Mouse (Mus musculus): ENCODE results near the gene Tmem184a.

Gene Tmem184a

DNA sequence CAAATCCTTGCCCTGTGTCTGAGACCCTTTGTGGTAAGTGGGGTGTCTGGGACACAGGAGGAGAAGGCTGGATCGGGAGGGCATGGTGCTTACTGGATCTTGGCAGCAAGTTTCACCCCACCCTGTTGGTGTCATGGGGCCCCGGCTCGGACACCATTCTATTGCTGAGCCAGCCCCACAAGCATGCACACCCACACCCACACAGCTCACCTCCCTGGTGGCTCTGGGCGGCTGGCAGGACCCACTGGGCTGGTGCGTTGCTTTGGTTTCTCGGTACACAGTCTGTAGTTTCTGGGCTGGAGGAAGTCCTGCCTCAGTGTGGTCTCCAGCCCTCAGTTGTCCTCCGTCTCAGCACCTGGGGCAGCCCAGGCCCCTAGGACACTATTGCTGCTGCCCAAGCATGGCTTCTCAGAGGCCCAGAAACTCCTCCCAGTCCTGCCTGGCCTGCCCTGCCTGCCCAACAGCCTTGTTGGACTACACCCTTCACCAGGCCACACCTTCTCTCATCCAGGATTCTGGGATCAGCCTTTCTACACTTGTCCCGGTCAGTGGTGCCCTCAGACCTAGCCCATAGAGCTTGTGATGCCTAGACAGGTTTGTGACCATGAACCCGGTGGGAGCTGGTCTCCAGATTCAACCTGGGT, at the start of gene Tmem184a:
Tmem184a (minus strand) TSS at position 380 of the 644 bp plus-strand sequence.
- DNase-seq (ENCODE audit: low spot score in 2 of 2): no peak

DNA sequence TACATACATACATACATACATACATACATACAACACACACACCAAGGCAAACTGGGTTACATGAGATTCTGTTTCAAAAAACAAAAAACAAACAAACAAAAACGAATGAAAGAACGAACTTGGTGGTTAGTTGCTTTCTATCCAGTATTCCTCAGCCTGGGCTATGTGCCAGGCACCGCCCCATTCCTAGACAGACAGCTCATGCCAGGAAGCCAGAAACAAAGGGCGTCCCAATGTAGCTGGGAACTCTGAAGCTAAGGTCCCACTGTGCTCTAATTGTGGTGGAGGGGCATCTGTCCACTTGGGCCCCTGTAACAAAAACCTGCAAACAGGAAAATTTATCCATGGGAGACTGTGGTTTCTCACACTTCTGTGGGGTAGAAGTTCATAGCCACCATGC, 43.0 kb upstream of the Tmem184a start:
- DNase-seq (ENCODE audit: low spot score in 2 of 2): no peak

DNA sequence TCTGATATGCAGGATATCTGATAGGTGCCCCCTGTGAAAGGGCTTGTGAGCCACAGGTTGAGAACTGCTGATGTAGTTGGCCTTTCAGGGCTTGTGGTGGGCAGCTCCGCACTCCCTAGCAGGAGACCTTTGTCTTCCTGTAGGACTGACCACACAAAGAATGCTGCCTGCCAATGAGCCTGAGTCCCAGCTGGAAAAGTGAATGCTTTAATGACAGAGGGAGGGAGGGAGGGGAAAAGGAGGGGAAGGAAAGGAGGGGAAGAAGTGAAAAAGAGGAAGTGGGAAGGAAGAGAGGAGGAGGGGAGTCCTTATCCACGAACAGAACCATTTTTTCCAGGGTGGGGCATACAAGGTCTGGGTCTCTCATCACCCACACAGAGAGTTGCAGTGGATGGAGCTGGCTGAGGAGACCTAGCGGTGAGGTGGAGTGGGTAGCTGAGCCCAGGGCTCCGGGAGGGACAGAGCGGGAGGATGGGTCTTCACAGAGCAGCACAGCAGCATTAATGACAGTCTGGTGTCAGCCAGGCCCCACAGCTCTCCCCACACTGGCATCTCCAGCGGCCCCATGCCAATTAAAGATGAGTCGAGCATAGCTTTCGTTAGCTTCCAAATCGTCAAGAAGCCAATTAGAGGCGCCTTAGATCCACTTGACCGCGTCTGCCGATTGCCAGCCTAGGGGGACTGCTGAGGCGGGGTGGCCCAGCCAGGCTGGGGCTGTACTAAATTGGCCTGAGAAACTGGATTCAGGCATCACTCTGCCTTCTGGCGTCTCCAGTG, 40.8 kb upstream of the Tmem184a start:
- no peak for DNase-seq (ENCODE audit: low spot score in 2 of 2)

DNA sequence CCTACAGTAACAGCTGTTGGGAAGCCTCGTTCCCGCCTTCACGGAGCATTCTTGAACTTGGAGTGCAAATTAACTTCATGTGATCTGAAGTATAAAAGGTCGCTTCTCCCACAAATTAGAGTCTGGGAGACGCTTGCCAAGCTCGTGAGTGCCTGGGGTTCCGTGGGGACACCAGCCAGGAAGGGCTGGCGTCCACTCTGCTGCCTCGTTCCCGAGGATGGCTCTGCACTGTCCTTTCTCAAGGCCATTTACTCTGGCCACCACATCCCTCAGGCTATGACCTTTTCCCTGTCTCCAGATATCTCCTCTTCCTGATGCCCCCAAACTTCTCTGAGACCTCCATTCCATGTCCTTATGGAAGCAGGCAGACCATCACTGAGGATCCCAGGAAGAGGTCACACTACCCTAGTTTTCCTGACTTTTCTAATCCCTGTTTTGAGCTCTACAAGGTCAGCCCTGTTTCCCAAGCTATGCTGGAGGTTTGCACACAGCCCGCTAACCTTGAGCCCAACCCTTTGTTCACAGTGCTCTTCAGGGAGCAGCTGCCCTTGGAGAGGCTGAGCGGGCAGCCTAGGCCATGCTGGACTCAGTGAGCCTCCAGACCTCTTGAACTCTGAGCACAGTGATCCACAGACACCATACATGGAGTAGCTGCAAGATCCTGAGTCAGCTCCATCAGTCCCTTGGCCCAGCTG, 30.1 kb upstream of the Tmem184a start:
- DNase-seq (ENCODE audit: low spot score in 2 of 2): no peak

DNA sequence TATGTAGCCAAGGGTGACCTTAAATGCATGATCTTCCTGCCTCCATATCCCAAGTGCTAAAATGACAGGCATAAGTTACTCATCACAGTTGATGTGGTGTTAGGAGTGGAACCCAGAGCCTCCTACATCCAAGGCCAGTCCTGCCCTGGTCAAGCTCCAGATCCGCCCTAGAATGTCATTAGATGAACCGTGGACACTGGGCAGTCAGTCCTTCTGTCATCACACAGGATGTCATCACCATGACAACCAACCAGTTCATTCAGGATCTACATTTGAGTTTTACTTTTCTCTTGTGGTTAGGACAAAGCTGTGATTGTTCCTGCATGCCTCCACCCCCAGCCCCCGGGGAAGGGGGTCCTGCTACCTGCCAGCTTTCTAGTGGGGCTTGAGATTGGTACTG, 19.4 kb upstream of the Tmem184a start:
- DNase-seq (ENCODE audit: low spot score in 2 of 2): no peak

DNA sequence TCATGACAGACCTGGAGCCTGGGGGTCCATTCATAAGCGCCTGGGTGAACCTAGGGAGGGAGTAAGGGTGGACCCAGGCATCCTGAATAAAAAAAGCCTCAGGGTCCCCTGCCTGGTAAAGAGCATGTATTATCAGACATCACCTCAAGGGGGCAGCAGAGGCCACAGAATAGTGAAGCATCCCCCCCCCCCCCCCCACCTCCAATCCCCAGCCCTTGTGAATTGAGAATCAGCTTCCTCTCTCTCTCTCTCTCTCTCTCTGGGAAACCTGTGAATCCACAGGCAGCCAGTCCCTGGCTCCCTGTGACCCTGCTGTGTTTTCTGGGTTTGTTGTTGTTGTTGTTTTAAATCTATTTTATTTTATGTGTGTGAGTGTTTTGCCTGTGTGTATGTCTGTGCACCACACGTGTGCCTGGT, 18.8 kb upstream of the Tmem184a start:
- peak in 1 of 2 experiments; percentile 38 for DNase-seq (ENCODE audit: low spot score in 2 of 2)

DNA sequence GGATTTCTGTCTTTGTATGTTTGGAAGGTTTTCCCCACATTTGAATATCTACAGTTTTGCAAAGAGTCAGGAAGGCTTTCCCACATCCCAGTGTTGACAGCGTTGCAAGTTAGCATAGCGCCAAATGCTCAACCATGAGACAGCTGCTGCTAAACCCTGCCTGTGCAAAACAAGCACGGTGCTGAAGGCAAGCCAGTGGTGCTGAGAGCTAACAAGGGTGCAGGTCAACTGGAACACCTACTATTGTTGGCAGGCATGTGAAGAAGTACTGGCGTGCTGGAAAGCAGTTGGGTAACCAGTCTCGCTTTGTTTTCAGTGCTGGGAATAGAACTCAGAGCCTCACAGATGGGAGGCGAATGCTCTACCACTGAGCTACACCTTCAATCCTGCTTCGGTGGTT, 16.0 kb upstream of the Tmem184a start:
- no peak for DNase-seq (ENCODE audit: low spot score in 2 of 2)

DNA sequence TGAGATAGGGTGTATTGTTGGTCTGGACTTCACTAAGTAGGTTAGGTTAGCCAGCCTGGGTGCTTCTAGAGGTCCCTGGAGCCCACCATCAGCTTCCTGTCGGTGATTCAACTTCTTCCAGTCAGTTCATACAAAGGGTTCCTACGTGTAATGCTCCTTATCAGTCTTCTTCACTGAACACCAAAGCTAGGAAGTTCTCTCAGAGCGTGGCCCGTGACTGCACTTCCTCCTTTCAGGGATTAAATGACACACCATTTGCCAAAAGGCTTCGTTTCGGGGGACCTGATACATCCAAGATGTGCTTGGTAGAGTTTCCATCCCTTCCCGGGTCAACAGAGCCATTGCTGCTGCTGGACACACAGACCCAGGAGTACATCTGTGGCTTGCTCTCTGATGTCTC, 12.4 kb upstream of the Tmem184a start:
- DNase-seq (ENCODE audit: low spot score in 2 of 2): no peak

DNA sequence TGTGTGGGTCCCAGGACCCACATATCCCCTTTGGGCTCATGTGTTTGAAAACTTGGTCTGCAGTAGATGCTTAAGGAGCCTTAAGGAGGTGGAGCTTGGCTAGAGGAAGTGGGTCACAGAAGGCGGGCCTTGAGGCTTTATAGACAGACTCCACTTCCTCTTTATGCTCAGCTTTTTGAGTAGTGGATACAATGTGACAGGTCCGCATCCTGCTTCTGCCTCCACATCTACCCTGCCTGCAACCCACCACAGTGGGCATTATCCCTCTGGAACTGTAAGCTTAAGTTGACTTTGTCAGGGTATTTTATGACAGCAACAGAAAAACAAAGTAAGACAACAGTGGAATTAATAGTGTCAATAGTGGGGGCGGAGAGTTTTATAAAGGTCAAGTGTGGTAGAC, 11.0 kb upstream of the Tmem184a start:
- no peak for DNase-seq (ENCODE audit: low spot score in 2 of 2)

DNA sequence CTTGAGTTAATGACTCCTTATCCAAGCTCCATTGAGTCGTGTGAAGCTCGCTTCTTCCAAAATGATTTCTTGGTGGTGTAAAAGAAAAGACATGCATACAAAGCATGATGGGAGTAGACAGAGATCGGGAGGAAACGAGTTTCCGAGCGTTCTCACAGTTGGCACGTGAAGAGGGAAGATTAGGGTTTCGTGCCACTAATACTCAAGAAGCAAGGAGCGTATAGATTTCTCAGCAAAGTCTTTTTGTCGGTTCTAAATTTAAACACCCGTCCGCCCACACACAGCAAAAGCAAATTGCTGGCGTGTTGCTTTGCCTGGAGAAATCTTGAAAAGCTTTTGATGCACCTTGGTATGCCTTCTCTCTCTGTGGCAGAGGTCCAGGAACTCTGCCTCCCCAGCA, 9.7 kb upstream of the Tmem184a start:
- no peak for DNase-seq (ENCODE audit: low spot score in 2 of 2)

DNA sequence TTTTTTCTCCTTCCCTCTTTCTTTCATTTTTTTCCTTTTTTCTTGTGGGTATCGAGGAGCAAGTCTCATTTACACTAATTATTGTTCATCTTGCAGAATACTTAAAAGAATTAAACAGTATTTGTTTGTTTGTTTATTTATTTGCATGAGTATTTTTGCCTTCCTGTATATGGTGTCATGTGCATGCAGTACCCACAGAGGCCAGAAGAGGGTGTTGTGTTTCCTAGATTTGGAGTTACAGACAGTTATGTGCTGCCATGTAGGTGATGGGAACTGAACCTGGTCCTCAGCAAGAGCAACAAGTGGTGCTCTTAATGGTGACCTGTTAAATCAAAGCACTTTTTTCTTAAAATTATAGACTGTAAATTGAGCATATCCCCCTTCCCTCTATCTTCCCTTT, 7.9 kb upstream of the Tmem184a start:
- no peak for DNase-seq (ENCODE audit: low spot score in 2 of 2)

DNA sequence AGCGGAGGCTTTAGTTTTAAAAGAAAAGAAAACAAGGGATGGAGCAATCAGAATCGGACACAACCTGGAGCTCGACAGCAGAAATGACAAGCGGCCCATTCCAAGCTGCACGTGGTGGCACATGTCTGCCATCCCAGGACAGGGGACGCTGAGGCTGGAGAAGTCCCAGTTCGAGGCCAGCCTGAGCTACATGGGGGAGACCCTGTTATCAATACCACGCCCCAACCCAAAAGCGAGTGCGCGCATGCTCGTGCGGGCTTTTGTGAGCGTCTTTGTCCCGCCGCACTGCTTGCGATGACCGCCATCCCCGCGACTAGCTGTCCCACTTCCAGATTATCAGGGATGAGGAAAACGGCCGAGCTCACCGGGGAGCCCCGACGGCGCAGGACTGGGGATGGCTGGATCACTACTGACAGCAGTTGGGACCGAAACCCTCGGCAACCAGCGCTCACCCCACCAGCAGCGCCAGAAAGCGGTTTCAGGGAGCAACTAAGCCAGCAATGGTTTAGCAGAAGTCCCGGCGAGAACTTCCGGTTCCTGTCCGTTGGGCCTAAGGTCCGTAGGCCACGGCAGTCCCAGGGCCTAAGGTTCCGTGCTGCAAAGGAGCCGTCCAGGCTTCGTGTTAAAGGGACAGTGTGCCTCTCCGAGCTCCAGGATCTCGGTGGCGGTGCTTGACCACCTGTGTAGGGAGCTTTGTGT, 6.8 kb upstream of the Tmem184a start, which contains the start of the genes Gm26938 and Psmg3:
Gm26938 (minus strand) TSS at position 51 of the 699 bp plus-strand sequence.
Psmg3 (minus strand) TSS at position 529 of the 699 bp plus-strand sequence.
- DNase-seq (ENCODE audit: low spot score in 2 of 2): peak; percentile 89 to 91

DNA sequence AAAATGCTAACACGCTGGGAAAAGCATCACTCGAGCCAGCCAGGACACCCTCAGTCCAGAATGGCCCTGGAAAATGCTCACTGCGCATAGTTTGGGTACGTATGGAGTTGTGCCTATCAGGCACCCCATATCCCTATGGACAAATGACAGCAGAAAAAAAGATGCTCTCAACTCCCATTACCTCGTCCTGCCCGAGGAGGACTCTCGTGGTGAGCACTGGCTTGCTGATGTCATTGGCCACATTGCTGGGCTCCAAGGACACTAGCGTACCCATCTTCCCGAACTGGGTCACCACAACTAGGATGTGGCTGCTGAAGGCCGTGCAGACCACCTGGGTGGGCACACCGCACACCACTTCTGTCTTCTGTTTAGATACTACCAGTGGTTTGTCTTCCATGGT, 6.2 kb upstream of the Tmem184a start:
- DNase-seq (ENCODE audit: low spot score in 2 of 2): no peak

DNA sequence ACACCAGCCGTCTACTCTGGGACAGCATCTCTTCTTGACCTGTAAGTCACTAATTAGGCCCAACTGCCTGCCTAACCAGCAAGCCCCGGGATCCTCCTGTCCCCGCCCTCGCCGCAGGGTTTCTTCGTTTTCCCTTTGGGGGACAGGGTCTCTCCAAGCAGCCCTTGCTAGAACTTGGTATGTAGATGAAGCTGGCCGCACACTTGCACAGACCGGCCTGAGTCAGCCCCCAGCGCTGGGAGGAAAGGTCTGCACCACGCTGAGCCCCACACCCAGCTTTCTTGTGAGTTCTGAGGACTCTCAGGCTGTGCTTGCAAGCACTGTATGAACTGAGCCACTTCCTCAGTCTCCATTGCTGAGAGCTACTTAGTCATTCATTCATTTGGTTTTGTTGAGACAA, 4.8 kb upstream of the Tmem184a start:
- DNase-seq (ENCODE audit: low spot score in 2 of 2): no peak

DNA sequence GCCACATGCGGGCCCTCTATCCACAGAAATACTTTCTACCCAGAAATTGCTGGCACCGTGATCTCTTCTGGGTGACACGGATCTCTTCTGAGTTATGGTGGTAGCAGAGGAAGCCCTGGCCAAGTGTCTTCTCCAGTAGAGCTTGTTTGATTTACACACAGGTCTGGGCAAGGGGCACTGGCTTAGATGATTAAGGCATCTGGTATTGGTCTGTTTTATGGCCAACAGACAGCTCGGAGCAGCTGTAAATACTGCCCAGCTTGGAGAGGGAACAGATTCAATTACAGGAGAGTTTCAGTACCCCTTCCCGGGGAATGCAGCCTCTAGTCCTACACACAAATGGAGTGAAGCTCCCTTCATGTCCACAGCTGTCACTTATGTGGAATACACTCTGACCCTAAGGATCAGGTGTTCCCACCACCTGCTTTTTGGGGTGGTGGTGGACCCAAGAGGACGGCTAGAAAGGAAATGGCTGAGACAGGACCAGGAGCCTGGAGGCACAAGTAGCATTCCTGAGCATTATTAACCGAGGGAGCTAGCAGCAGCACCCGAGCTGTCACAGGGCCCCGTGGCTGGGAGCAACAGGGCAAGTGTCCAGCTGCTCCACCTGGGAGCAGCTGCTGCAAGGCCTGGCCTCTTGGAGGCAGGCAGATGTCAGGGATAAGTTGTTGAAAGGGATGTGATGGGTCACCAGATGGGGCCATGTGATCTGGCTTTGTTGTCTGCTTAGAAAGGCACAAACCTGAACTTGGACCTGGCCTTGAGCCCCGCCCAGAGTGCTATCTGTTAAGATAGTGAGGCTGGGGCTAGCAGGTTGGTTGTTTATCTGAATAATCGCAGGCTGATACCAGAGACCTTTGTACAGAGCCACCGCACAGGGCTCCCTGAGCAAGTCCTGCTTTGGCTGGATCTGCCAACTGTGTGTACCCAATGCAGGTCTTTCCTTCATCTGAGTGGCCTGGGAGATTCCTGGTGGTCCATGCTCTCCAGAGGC, 2.0 kb upstream of the Tmem184a start:
- no peak for DNase-seq (ENCODE audit: low spot score in 2 of 2)

DNA sequence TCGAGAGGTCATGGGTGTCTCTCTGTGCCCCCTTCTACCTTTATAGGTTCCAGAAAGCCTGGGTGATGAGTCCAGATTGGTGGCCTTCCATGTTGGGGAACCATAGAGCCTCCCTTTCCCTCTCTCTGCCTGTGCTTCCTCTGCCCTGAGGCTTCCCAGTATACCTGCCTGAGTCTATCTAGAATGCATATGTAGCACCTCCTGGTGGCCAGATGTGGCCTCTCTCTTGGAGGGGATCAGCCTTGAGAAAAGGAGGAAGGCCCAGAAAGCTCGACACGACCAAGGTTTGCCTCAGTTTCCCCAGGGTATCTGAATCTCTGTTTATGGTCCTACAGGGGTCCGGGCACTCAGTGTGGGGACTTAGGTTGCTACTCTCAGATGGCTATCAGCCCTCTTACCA, 916 bp downstream of the Tmem184a start:
- no peak for DNase-seq (ENCODE audit: low spot score in 2 of 2)

DNA sequence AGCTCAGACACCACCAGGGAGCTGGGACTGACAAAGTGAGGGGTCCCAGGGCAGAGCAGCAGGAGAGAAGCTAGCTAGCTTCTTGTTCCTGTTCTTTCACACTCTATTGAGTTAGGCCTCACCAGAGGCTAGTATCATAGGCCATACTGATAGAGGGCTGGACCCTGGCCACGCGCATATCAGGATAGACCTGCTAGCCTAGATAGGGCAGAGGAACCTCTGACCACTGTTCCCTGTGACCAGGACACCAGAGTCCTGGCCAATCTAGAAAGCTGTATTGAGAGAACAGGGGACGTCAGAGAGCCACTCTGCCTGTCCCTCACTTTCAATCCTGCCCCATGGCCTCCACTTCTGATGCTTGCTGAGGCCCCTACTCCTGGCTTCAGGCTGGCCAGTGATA, 1.7 kb downstream of the Tmem184a start:
- no peak for DNase-seq (ENCODE audit: low spot score in 2 of 2)

DNA sequence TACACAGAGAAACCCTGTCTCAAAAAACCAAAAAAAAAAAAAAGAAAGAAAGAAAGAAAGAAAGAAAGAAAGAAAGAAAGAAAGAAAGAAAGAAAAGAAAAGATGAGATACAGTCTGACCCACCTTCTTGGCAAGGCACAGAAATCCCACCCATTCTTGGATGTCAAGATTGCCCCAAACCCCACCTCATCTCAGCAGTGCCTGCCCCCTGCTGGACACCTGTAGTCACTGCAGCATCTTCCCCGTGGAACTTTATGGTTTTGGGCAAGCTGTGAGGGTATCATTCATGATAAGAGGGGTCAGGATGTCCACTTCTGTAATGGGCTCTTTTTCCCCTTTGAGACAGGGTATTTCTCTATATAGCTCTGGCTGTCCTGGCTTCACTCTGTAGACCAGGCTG, 2.4 kb downstream of the Tmem184a start:
- DNase-seq (ENCODE audit: low spot score in 2 of 2): no peak

DNA sequence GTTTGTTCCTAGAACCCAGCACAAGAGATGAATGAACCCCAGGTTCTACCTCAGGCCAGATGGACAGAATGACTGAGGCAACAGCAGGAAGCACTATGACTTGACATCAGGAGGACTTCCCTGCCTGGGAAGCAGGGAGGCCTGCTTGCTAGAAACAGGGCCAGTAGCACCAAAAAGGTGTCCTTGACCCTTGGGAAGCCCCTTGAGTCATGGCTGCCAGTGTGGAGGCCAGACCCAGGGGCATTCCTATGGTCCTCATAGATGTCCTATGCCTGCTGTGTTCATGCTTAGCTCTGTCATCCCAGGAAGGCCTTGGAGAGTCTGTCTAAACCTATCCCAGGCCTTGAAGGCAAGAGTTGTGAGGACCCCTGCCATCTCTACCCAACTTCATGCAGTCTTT, 3.3 kb downstream of the Tmem184a start:
- DNase-seq (ENCODE audit: low spot score in 2 of 2): no peak

DNA sequence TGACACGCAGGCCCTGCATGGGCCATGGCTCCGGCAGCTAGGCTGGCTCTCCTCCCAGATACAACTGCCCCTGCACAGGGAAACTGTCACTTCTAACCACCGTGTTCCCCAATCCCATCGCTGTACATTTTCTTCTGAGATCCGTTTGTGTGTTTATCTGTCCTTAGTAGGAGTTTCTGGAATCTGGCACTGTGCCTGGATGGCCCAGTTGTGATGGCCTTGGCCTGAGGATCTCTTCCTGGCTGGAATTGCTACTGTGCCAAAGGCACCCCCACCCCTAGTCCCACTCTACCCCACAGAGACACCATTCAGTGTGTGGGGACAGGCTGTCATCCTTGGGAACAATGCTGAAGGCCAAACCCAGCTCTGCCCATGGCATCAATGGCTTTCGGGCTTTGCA, 3.8 kb downstream of the Tmem184a start:
- no peak for DNase-seq (ENCODE audit: low spot score in 2 of 2)

DNA sequence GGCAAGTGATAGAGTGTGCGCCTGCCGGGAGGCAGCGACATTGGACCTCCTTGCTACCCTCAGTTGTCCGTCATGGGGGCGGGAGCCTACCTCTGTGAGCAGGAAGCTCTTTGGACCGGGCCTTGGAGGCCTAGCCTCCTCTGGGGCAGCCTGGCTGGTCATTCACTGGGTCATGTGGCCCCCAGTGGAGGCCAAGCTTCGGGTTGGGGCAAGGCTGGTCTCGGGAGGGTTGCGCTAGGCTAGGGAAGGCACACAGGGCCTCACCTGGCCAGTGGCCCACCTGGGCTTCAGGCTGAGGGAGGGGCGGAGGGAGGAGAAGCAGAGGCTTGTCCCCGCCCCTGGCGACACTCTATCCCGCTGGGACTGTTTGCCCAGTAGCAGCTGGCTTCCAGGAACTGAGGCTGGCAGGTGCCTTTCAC, 5.7 kb downstream of the Tmem184a start:
- no peak for DNase-seq (ENCODE audit: low spot score in 2 of 2)
